Mouse (Mus musculus) small intestine, adult 2 months (tissue): Measurements from ENCODE around the gene A630095N17Rik.

Source experiments
- CTCF ChIP-seq: fragments of 200-500 bp; IDR thresholded peaks from 2 replicates; pipeline ENCODE4 v1.5.1; 2012; ENCODE audit warnings: low read depth, mild to moderate bottlenecking, control low read depth, inconsistent platforms, low read length, moderate library complexity, mixed read lengths; ENCODE audit not compliant: insufficient replicate concordance, insufficient read length; ENCODE audit errors: extremely low read depth
- POLR2A ChIP-seq: fragments of 200-500 bp; IDR thresholded peaks from 2 replicates; pipeline ENCODE4 v1.6.1; 2012; ENCODE audit warnings: low read depth, mild to moderate bottlenecking, control low read depth, inconsistent platforms, low read length, moderate library complexity

GRCm38 (mm10) chr1:75227653-75228052, 4.2 kb downstream of the A630095N17Rik start:
- TF ChIP-seq POLR2A (no peak), CTCF (no peak)
